Mouse (Mus musculus) urinary bladder, postnatal 4 days (tissue): Measurements from ENCODE around the gene Atp6v0a1.

Experiments used
- DNase-seq, 2 experiments: peaks; one replicate each; pipeline ENCODE4 v3.0.0; 2021 to 2022; ENCODE audit warnings: low spot score in 2 of 2

The Atp6v0a1 gene

DNA sequence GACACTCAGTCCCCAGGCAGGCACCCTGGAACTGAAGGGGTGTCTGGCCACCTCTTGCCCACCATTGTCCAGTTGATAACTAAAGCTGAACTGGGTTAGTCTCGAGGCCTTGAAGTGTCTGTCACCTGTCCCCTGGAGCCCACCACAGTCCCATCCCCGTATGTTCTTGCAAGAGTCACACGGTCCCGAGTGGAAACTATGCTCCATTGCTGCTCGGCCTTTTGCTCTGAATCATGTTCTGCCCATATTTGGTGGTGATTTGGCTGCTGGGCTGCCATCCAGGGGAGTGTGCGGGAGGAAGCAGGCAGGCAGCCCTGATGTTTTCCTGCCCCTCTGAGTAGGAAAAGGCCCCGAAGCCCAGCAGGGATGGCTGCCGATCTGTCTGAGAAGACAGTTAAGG, 50.9 kb downstream of the Atp6v0a1 start:
- peak; percentile 73 to 80 for DNase-seq

DNA sequence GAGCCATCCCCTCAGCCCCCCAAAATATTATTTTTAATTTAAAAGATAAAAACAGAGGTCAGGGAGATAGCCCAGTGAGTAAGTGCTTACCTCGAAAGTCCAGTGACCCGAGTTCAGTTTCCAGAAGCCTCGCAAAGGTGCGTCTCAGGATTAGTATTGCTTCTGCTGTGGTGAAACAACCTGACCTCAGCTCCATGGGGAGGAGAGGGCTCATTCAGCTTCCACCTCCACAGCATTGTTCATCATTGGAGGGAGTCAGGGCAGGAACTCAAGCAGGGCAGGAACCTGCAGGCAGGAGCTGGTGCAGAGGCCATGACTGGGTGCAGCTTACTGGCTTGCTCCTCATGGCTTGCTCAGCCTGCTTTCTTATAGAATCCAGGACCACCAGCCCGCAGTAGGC, 51.8 kb downstream of the Atp6v0a1 start:
- DNase-seq: no peak

DNA sequence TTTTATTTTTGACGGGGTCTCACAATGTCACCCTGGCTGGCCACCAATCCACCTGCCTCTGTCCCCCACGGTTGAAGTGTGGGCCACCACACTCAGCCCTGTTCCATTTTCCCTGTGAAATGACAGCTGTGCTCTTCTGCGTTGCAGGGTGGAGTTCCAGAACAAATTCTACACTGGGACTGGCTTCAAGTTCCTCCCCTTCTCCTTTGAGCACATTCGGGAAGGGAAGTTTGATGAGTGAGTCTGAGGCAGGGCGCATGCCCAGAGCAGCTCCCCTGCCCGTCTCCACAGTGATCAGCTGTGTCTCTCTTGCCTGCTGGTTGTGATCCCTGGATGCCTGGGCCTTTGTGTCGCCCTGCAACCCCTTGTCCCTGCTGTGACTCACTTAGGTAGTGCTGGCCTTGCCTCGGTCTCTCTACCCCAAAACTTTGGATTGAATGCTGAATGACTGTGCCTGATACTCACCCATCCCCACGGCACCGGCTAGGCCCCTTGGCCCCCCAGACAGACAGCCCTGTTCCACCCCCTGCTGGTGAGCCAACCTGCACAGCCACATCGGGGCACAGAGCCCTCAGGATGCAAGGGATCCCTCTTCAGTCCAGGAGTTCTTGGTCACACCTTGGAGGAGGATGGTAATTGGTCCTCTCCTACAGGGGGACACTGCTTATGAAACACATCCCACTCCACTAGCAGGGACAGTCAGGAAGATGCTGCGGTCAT, 53.1 kb downstream of the Atp6v0a1 start:
- peak in 1 of 2 experiments; percentile 63 for DNase-seq

DNA sequence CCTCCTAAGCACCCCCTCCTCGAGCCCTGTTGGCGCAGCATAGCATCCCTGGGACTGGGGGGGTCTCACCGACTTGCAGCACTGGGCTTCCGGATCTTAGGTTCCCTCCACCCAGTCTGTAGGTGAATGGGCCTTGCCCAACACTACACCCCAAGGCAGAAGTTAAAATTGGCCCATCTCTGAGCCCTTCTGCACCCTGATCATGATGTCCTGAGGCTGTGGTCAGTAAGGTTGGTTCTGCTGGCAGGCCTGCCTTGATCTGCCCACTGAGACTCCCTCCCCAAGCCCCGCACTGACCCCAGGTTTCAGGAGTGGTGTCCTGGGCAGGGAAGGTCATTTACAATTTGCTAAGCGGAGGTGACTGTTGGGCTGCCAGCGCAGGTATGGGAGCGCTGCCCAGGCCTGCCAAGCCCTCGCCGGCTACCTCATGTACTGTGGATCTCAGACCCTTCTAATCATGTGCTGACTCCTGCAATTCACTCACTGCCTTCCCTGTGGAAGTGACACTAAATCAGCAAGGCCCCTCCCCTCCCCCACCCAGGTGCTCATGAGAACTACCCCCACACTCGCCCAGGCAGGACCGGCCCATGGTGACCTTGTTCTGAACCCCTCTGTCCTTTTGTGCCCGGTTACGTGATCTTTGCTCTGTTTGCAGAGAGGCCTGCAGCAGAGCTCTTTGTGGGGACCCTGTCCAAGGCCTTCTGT, 53.9 kb downstream of the Atp6v0a1 start:
- DNase-seq: no peak

DNA sequence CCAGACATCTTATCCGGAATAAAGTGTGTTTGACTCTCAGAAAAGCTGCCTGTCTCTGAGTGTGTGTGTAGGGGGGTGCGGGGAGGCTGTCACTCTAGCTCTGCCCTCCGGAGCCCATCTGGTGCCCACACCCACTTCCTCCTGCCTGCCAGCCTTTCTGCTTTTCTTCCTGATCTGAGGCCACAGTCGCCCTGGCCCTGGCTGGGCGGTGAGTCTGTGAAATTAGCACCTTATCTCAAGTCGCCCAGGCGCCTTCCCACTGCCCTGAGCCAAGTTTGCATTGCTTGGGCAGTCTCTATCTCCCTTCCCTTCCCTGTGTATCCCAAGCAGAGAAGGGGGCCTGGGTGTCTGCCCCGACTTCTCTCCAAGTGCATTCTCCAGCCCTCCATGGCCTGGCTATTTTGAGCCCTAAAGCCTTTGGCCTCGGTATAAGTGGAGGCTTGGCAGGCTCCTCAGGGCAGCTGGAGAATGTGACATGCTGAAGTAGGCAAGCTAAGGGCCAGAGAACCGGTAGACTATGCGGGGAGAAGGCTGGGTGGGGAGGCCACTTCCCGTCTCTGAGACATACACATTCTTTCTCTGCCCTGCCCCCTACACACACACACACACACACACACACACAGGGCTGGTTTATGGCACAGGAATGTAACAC, 54.5 kb downstream of the Atp6v0a1 start:
- DNase-seq: peak in 1 of 2 experiments; percentile 73

DNA sequence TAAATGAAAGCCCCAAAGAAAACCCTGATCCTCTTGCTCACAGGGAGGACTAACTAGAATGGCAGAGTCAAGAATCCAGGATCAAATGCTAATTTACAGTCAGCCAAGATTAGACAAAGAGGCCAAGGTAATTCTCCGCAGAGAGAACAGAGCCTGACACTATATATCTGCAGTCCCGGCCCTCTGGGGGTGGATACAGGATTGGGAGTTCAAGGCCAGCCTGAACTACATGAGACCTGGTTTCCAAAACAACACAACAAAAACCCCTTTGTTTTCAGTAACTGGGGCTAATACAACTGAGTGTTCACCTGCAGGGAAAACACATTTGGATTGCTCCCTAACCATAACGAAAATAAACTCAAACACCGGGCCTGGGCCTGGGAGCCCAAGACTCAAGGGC, 55.2 kb downstream of the Atp6v0a1 start:
- no peak for DNase-seq

DNA sequence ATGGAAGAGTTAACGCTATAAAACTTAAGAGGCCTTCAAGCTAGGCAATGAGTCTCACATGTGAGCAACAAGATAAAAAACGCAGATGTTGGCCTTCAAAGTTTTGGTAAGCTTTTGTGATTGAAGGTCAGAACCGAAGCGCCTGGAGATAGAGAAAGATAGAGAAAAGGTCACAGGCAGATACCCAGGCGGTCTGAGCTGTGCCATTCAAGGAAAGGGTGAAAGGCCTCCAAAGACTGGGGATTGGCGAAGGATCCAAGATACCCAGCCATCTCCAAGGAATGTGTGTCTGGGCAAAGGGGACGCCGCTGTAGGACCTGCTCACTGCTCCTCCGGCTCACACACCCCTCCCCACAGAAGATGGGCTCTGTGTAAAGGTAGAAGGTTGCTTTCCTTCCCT, 55.8 kb downstream of the Atp6v0a1 start:
- no peak for DNase-seq

DNA sequence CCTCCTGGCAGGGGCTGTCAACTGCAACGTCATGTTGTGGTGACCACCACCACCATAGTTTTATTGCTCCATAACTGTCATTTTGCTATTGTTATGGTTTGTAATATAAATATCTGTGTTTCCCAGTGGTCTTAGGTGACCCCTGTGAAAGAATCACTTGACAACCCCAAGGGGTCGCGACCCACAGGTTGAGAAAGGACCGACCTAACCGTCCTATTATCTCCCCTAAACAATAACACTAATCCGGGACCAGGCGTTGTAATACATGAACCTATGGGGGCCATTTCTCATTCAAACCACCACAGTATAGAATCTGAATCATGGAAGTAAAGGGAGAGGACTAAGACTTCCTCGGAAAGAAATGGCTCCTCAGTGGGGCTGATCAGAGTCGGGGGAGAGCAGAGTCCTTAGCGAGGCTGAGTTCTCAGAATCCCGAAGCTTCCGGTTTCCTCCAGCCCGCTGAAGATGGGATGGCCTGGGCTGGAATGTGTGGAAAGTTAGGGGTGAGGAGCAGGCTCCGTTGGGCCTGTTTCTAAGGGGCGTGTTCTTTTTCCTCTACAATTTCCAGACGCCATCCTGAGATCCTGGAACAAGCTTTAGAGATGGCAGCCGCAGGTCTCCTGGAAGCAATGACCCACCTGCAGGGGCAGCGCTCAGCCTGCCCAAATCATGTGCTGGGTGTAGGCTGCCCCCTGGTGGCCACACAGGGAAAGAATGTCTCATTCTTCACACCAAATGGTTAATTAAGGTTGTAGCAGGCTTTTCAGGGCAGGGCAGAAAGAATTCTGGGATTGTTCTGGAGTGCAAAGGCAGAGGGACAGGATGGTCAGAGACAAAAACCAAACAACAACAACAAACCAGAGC, 57.5 kb downstream of the Atp6v0a1 start:
- peak; percentile 78 to 89 for DNase-seq

DNA sequence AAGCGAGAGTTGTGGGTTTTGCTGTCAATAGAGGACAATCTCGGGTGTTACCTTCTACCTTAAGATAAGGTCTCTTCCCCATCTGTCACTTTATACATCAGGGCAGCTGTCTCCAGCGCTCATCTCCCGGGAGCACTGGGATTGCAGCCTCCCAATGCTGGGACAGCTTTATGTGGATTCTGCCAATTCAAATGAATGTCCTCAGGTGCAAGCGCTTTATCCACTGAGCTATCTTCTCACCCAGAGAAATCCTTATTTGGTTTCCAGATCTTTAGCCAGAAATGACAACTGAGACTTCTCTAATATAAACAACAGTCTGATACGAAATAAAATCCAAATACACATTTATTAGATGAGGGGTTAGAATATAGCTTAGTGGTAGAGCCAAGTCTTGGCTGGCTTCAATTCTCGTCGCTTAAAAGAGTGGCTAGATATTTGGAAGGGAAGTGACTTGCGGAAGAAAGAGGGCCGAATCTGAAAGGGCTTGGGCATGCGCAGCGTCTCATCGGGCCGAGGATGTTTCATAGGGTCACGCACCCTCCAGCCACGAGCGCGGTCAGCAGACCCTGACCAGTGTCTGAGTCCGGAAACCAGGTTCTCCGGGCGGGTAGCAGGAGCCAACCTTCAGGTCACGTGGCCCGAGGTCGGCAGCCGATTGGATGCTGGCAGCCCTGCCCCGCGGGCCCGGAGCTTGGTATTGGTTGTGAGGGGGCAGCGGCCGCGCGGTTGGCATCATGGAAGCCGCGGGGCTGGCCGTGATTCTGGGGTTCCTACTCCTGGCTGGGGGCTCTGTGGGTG, 60.3 kb downstream of the Atp6v0a1 start, which contains the start of gene Naglu:
Gene Naglu (plus strand): TSS at position 622 of the 798 bp plus-strand sequence.
- DNase-seq: peak; percentile 94 to 96

DNA sequence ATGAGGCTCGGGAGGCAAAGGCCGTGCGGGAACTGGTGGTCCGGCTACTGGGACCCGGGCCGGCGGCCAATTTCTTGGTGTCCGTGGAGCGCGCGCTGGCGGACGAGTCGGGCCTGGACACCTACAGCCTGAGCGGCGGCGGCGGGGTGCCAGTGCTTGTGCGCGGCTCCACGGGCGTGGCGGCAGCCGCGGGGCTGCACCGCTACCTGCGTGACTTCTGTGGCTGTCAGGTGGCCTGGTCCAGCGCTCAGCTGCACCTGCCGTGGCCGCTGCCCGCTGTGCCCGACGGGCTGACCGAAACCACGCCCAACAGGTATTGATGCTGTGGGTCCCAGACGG, 60.9 kb downstream of the Atp6v0a1 start:
- no peak for DNase-seq

DNA sequence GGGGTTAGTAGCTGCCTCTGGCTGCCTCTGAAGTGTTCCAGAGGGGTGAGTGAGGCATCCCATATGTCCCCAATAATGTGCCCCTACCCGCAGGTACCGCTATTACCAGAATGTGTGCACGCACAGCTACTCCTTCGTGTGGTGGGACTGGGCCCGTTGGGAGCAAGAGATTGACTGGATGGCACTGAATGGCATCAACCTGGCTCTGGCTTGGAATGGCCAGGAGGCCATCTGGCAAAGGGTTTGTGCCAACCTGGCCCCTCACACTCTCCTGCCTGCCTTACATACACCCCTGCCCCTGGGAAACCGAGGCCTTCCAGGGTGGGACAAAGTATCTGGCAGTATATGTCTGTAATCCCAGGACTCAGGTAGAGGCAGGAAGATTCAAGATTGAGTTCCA, 61.7 kb downstream of the Atp6v0a1 start:
- DNase-seq: no peak

DNA sequence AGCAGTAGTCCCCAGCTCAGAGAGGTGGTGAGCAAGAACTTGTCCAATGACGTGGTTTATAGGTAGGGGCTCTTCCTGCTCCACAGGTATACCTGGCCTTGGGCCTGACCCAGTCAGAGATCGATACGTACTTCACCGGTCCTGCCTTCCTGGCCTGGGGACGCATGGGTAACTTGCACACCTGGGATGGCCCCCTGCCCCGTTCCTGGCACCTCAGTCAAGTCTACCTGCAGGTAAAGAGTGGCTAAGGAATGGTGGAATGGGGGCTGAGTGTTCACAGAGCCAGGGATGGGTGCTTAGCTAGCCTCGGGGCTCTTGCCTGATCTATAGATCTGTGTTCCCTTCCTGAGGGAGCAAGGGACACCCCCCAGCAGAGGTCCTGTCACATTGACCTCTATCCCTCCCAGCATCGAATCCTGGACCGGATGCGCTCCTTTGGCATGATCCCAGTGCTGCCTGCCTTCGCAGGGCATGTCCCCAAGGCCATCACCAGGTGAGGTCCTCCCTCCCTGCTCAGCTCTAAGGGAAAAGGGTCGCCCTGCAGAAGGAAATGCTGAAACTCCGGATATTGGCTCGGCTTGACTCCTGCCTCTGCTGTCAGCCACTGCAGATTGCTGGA, 62.7 kb downstream of the Atp6v0a1 start:
- DNase-seq: no peak

DNA sequence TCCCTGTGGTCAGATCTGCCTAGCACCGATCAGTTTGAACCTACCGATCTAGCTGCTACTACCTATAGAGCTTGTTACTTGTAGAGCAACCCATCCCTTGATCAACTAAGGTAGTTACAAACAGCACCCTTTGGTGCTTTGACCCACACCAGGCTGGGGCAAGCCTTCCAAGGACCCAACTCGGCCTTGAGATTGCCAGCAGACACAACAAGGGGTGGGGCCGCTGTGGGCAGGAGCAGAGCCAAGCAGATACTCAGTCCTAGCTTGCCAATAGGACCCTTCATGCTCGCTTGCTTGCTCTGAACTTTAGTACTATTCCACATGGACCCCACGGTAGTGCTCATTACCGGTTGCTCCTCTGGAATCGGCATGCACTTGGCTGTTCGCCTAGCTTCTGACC, 68.9 kb downstream of the Atp6v0a1 start, which contains the start of gene Hsd17b1:
Gene Hsd17b1 (plus strand): TSS at position 291 of the 400 bp plus-strand sequence.
- no peak for DNase-seq

DNA sequence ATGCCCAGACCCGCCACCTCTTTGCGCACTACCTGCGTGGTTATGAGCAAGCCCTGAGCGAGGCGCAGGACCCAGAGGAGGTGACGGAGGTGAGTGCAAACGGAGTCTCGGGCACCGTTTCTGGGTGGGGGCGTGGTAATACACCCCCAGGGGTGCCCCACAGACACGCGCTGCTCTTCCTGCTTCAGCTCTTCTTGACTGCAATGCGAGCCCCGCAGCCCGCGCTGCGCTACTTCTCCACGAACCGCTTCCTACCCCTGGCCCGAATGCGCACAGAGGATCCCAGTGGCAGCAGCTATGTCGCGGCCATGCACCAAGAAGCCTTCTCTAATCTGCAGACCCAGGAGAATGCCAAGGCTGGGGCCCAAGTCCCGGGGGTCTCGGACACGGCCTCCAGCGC, 70.5 kb downstream of the Atp6v0a1 start:
- DNase-seq: no peak

DNA sequence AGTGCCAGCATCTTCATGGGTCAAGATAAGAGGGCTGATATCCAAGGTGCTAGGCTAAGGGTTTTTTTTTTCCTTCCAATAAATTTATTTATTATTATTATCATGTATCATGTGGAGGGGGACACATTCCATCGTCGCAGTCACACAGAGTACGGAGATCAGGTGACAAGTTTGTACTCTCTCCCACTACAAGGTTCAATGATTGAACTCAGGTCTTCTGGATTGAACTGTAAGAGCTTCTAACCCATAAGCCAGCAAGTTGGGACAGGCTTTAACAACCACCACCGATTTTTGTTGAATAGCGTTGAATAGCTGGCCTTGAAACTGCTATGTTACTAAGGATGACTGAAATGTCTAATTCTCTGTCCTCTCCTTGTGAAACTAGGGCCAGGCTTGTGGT, 71.2 kb downstream of the Atp6v0a1 start:
- no peak for DNase-seq

DNA sequence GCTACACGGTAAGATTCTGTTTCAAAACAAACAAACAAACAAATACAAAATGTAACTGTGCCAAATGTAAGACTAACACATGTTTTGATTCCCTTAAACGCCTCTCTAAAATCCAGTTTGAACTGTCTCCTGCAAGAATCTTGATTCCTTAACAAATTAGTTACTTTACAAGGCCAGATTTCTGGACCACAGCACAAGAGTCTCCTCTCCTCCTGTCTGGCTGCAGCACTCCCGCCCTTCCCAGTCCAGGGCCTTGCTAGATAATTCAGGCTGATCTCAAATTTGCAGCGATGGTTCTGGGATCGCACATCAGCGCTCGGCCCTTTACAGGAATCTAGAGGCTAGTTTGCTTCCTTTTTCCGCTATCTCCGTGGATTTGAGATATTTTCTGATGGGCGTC, 72.4 kb downstream of the Atp6v0a1 start:
- DNase-seq: no peak

DNA sequence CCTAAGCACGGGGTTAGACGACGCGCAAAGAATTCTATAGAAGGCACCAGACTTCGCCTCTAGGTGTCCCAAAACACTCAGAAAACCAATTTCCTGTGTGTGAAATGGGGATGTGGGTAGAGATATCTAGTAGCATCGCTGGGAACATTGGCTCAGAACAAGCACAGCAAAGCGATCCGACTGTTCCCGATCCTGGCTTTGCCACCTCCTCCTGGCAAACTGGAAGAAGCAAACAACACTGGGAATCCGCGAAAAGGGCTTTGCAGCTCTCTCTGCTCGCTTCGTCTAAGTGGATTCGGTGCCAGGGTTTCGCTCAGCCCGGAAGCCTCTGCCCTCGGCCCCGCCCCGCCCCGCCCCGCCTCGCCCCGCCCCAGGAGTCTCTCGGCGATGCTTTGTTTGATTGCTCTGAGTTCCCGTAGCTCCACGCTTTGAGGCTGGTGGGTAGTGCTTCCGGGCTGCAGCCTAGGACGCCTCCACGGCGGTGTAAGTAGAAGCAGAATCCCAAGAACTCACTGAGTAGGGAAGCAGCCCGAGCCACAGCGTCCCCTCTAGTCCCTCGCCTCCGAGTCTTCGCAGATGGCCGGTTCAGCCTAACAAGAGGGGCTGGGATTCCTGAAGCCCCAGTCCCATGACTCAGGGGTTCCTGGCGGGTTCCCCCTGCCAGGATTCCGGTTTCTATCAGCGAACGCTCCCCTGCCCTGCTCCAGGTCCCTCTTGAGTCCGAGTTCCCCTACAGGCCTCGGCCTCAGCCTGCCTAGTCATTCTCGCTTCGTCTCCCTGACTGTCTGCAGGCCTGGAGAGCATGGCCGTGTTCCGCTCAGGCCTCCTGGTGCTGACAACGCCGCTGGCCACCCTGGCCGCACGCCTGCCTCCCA, 73.2 kb downstream of the Atp6v0a1 start, which contains the start of gene Coasy:
Gene Coasy (plus strand): TSS at position 358 of the 875 bp plus-strand sequence.
- peak; percentile 79 to 81 for DNase-seq

DNA sequence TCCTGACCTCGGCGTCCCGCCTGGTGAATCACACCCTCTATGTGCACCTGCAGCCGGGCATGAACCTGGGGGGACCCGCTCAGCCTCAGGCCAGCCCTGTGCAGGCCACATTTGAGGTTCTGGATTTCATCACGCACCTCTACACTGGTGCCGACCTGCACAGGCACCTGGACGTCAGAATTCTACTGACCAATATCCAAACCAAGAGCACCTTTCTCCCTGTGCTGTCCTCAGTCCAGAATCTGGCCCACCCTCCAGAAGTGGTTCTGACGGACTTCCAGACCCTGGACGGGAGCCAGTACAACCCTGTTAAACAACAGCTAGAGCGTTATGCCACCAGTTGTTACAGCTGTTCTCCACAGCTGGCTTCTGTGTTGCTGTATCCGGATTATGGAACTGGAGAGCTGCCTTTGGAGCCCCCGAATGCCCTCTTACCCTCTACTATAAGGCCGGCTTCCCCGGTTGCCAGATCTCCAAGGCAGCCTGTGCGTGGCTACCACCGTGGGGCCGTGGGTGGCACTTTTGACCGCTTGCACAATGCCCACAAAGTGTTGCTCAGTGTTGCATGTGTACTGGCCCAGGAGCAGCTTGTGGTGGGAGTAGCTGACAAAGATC, 73.9 kb downstream of the Atp6v0a1 start:
- DNase-seq: peak in 1 of 2 experiments; percentile 45

DNA sequence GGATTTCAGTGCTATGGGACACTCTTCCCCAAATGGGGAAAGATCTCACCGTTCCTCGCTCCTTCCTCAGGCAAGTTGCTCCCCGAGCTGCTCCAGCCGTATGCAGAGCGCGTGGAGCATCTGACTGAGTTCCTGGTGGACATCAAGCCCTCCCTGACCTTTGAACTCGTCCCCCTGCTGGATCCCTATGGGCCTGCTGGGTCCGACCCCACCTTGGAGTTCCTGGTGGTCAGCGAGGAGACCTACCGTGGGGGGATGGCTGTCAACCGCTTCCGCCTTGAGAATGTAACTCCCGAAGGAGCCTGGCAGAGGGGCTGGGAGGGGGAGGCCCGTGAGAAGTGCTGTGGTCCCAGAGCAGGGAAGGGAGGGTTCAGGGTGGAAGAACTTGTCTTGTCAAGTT, 75.0 kb downstream of the Atp6v0a1 start:
- DNase-seq: no peak
